Mouse (Mus musculus): ENCODE measurements around the gene 4930430A15Rik. TPM values are rescaled to one million over a fixed set of nuclear protein-coding genes. Genes with fewer than 3 reads are reported as not detected.

The 4930430A15Rik gene
- not detected for total RNA-seq (2022)

DNA sequence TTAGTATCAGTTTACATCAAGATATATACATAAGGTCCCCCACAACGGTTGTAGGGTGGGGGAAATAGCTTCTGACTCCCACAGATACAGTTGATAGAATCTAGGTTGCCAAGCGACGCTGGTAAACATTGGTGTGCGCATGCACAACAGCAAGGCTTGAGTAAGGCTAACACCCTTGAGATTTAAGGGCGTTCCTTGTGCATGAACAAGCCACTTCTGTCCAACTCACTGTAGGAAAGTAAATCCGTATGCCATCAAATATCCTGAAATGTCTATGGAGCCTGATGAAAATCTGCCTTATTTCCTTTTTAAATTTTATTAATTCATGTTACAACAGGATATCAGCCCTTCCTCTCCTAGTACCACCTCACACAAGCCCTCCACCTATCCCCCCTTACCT is at the start of gene 4930430A15Rik:
Gene 4930430A15Rik (minus strand): TSS at position 101 of the 400 bp plus-strand sequence.
- DNase-seq (ENCODE audit: low spot score), result no peak

GRCm38 (mm10) chr2:111274006-111274405 is 44.6 kb upstream of the 4930430A15Rik start, which contains the start of gene Olfr1277:
TSS of gene Olfr1277 (minus strand) at chr2:111274106.
- no peak for DNase-seq (ENCODE audit: low spot score)

GRCm38 (mm10) chr2:111254216-111254615 is 24.8 kb upstream of the 4930430A15Rik start, which contains the start of gene Olfr1276:
TSS of gene Olfr1276 (plus strand) at chr2:111254516.
- DNase-seq (ENCODE audit: low spot score), result no peak

DNA sequence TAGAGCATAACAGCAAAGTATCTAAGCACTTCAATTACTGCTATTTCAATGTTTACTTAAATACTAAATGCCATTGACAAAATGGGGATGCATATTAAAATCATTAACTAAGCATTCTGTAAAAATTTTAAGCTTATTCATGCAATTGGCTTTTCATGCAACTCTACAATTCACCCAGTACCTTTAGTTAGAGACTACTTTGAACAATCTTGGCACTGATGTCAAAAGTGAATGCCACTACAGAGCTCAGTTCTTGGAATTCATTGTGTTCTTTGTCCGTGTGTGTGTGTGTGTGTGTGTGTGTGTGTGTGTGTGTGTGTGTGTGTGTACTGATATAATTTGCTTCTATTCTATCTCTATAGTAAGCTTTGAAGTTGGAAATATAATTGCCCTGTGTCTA is 5.8 kb upstream of the 4930430A15Rik start, which contains the start of gene Olfr1275:
Gene Olfr1275 (minus strand): TSS at position 101 of the 400 bp plus-strand sequence.
- DNase-seq (ENCODE audit: low spot score), result no peak

DNA sequence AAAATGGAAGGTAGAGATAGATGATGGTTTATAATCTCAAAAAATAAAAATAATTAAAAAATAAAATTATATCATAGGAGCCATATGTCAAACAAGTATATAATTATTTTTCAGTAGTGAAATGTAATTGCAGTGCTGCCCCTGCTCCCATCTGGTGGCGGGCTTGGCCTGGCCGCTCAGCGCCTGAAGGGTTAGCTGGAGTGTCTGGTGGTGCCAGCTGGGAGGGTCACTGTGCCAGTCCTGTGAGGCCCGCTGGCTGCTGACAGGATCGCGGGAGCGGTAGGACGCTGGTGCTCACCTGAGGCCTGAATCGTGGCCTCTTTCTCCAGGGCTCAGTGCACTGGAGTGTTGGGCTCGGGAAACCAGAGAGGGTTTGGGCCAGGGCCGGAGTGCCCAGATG is 47.3 kb downstream of the 4930430A15Rik start:
- no peak for DNase-seq (ENCODE audit: low spot score)

- no peak for DNase-seq (ENCODE audit: low spot score)
These were observed 76.6 kb downstream of the 4930430A15Rik start, which contains the start of gene Gm15130 for GRCm38 (mm10) chr2:111152836-111153235. TSS of gene Gm15130 (minus strand) at chr2:111152936.

- no peak for DNase-seq (ENCODE audit: low spot score)
These were observed 93.7 kb downstream of the 4930430A15Rik start for GRCm38 (mm10) chr2:111135739-111136138.

Other genes starting within 250 kb of the 4930430A15Rik start
- not detected for gene Gm13941, start 123.6 kb downstream of the 4930430A15Rik start, total RNA-seq (2022)
- not detected for gene Gm15130, start 76.7 kb downstream of the 4930430A15Rik start, total RNA-seq (2022)
- not detected for gene Olfr1275, start 5.7 kb upstream of the 4930430A15Rik start, total RNA-seq (2022)
- not detected for gene Olfr1276, start 24.9 kb upstream of the 4930430A15Rik start, total RNA-seq (2022)
- gene Olfr1277, start 44.5 kb upstream of the 4930430A15Rik start, total RNA-seq (2022), result not detected
- not detected for gene Olfr1278, start 60.5 kb upstream of the 4930430A15Rik start, total RNA-seq (2022)
- gene Olfr1279, start 71.0 kb upstream of the 4930430A15Rik start, total RNA-seq (2022), result not detected
- gene Olfr1280, start 84.4 kb upstream of the 4930430A15Rik start, total RNA-seq (2022), result not detected
- not detected for gene Olfr1281, start 96.9 kb upstream of the 4930430A15Rik start, total RNA-seq (2022)
- not detected for gene Olfr1282, start 106.5 kb upstream of the 4930430A15Rik start, total RNA-seq (2022)
- gene Olfr1283, start 137.2 kb upstream of the 4930430A15Rik start, total RNA-seq (2022), result not detected
- gene Olfr1284, start 145.9 kb upstream of the 4930430A15Rik start, total RNA-seq (2022), result not detected
- not detected for gene Olfr1286, start 193.5 kb upstream of the 4930430A15Rik start, total RNA-seq (2022)
- not detected for gene Olfr1287, start 219.5 kb upstream of the 4930430A15Rik start, total RNA-seq (2022)
- not detected for gene Olfr1288, start 244.5 kb upstream of the 4930430A15Rik start, total RNA-seq (2022)